Mouse (Mus musculus): ENCODE measurements at regions not wholly inside any gene's neighbourhood (a gene's known extent, or its start where the extent isn't known, plus 50 kb on each side); places are given as distances from the start of the nearest gene placed in this dataset.

DNA sequence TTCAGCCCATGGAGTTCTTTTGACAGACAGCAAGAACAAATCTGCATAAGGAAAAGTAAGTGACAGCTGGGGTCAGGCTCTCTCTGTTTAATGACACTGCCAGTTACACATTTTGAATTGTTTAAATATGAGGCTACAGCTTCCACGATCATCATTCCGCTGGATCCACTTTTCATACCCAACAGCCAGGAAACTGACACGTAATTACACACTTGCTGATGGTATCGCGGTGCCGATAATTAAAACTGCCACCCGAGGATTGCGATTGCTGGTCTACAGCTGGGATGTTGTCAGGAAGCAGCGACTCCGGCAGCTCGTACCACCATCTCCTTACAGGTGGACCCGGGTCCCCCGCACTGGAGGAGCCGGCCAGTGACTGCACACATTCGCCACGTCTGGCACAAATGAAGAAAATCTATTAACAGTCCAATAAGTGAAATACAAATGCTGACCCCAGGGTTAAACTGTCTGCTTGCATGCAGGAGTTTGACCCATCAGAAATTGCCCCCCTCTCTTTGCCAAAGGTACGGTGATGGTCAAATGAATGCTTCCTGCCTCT lies 217.3 kb upstream of the Mgmt start:
- TF ChIP-seq POLR2A (IDR thresholded peaks at IDR 0.05; ENCODE audit: extremely low read depth, insufficient read depth, low read length) (no peak), CTCF (IDR thresholded peaks at IDR 0.05; ENCODE audit: low read depth, low read length) (no peak)
